In genomic region chr2:60382858-60383669, GRCm38 (mm10) we compare ENCODE assay signal across 7 mouse cellular contexts. TPM values are rescaled to one million over a fixed set of nuclear protein-coding genes. Genes with fewer than 3 reads are reported as not detected.
A peak's percentile ranks its signal among the peaks of the same experiment; 100 is the strongest.
DNase-seq lines count a peak whose midpoint lies in the region; ATAC-seq and TF ChIP-seq lines count a peak whose summit lies in the region.

Gene Ly75, minus strand, starts transcription at chr2:60383303.

- H3K27ac ChIP-seq in intestine, postnatal 0 days (ENCODE audit: low read depth, low read length) = 0 out of 2 replicates have a peak within 1 kb of the TSS, but pooled peaks have one; percentile 35
- no peak within 1 kb of the TSS for H3K27ac ChIP-seq in limb, embryonic 12.5 days
- H3K27ac ChIP-seq in midbrain, embryonic 15.5 days = no peak within 1 kb of the TSS
- peak within 1 kb of the TSS; percentile 61 for H3K27ac ChIP-seq in spleen, adult 2 months (ENCODE audit: insufficient read depth, low read length)

- H3K36me3 ChIP-seq in intestine, postnatal 0 days (ENCODE audit: control insufficient read depth, insufficient read depth) = no peaks in the 10 kb centered on the region
- no peaks in the 10 kb centered on the region for H3K36me3 ChIP-seq in limb, embryonic 12.5 days
- no peaks in the 10 kb centered on the region for H3K36me3 ChIP-seq in midbrain, embryonic 15.5 days (replicated peaks)
- no peaks in the 10 kb centered on the region for H3K36me3 ChIP-seq in spleen, adult 2 months (ENCODE audit: control insufficient read depth, insufficient read depth, low read length)

- 1% methylated on average over 46 of the region's 46 CpGs for WGBS in intestine, postnatal 0 days
- WGBS in limb, embryonic 12.5 days = 1% methylated on average over 46 of the region's 46 CpGs
- 2% methylated on average over 46 of the region's 46 CpGs for WGBS in midbrain, embryonic 15.5 days
- 1% methylated on average over 46 of the region's 46 CpGs for WGBS in spleen, adult 2 months

- H3K9ac ChIP-seq in intestine, postnatal 0 days (ENCODE audit: low read depth, low read length) = peak within 1 kb of the TSS; percentile 58
- H3K9ac ChIP-seq in limb, embryonic 12.5 days (replicated peaks) = peak within 1 kb of the TSS; percentile 64
- H3K9ac ChIP-seq in midbrain, embryonic 15.5 days = peak within 1 kb of the TSS; percentile 52

- H3K27me3 ChIP-seq in intestine, postnatal 0 days (replicated peaks; ENCODE audit: control insufficient read depth, insufficient read depth, low read length) = no peaks in the 10 kb centered on the region
- peaks cover 16% of the 10 kb centered on the region for H3K27me3 ChIP-seq in limb, embryonic 12.5 days
- peaks cover 10% of the 10 kb centered on the region; the same call in 1 of the 2 replicates for H3K27me3 ChIP-seq in midbrain, embryonic 15.5 days (replicated peaks)
- H3K27me3 ChIP-seq in spleen, adult 2 months (ENCODE audit: control insufficient read depth, insufficient read depth, low read length) = no peaks in the 10 kb centered on the region

- peak within 1 kb of the TSS; percentile 56 for H3K4me3 ChIP-seq in intestine, postnatal 0 days (ENCODE audit: low read depth, low read length)
- peak within 1 kb of the TSS; percentile 62 for H3K4me3 ChIP-seq in limb, embryonic 12.5 days (replicated peaks)
- peak within 1 kb of the TSS; percentile 63 for H3K4me3 ChIP-seq in midbrain, embryonic 15.5 days
- peak within 1 kb of the TSS; percentile 75 for H3K4me3 ChIP-seq in spleen, adult 2 months (ENCODE audit: extremely low read depth, insufficient read depth, insufficient read length)

- H3K4me2 ChIP-seq in intestine, postnatal 0 days (replicated peaks; ENCODE audit: low read depth) = peak within 1 kb of the TSS; percentile 98
- H3K4me2 ChIP-seq in limb, embryonic 12.5 days = peak within 1 kb of the TSS; percentile 74
- H3K4me2 ChIP-seq in midbrain, embryonic 15.5 days = peak within 1 kb of the TSS; percentile 97

- no peaks in the 10 kb centered on the region for H3K9me3 ChIP-seq in intestine, postnatal 0 days (ENCODE audit: control insufficient read depth)
- no peaks in the 10 kb centered on the region for H3K9me3 ChIP-seq in limb, embryonic 12.5 days
- H3K9me3 ChIP-seq in midbrain, embryonic 15.5 days = no peaks in the 10 kb centered on the region

- peaks cover 8% of the 10 kb centered on the region; the same call in 1 of the 2 replicates for H3K4me1 ChIP-seq in intestine, postnatal 0 days (replicated peaks; ENCODE audit: control insufficient read depth, insufficient read depth, low read length)
- H3K4me1 ChIP-seq in limb, embryonic 12.5 days (replicated peaks) = peaks cover 8% of the 10 kb centered on the region
- peaks cover 9% of the 10 kb centered on the region for H3K4me1 ChIP-seq in midbrain, embryonic 15.5 days
- no peaks in the 10 kb centered on the region for H3K4me1 ChIP-seq in spleen, adult 2 months (ENCODE audit: control insufficient read depth, insufficient read depth, insufficient read length)

- no peak for TF ChIP-seq CTCF in intestine, postnatal 0 days (IDR thresholded peaks at IDR 0.05; ENCODE audit: low read depth)
- TF ChIP-seq CTCF in spleen, adult 2 months (IDR thresholded peaks at IDR 0.05; ENCODE audit: extremely low read depth, insufficient read depth, insufficient read length, insufficient replicate concordance) = no peak

- no peak for TF ChIP-seq POLR2A in spleen, adult 2 months (IDR thresholded peaks at IDR 0.05; ENCODE audit: low read depth, low read length)

- DNase-seq in adrenal gland, adult 8-10 months = peak; percentile 79
- peak; percentile 84 for DNase-seq in embryo, embryonic 11.5 days (ENCODE audit: low read depth, low spot score)
- DNase-seq in spleen, adult 2 months (ENCODE audit: low read depth in 1 of 2, low spot score in 2 of 2) = peak; percentile 51 to 91

- ATAC-seq in granulocyte monocyte progenitor cell, adult 5-6 weeks (replicated peaks; ENCODE audit: poor library complexity, severe bottlenecking) = peak; percentile 97
- ATAC-seq in intestine, postnatal 0 days = peak; percentile 94
- peak; percentile 98 for ATAC-seq in limb, embryonic 12.5 days (ENCODE audit: insufficient number of reproducible peaks, insufficient read depth, low FRiP score, low TSS enrichment, low read depth)
- peak; percentile 97 for ATAC-seq in midbrain, embryonic 15.5 days (replicated peaks)

RNA-seq across cellular contexts. Expression of gene Ly75, which starts in this region (rescaled TPM):
- 1 to 10 TPM; 1.1 to 2.0 (median 1.5) TPM for total RNA-seq in adrenal gland, adult 8-10 months (2022)
- 1.1 and 1.8 TPM in 2 replicates for total RNA-seq in granulocyte monocyte progenitor cell, adult 5-6 weeks (2014; fragmentation: Nextera tagmentation)
- total RNA-seq in granulocyte monocyte progenitor cell, adult 5-6 weeks (2017) = 3.0 and 4.8 TPM in 2 replicates
- polyA plus RNA-seq in intestine, postnatal 0 days (2015; fragmentation: Nextera tagmentation; extraction: Ambion mirVana) = 2.2 and 2.9 TPM in 2 replicates
- polyA plus RNA-seq in limb, embryonic 12.5 days (2016; fragmentation: Nextera tagmentation; extraction: Ambion mirVana) = 4.9 and 5.1 TPM in 2 replicates
- polyA plus RNA-seq in midbrain, embryonic 15.5 days (2015; fragmentation: Nextera tagmentation; extraction: Ambion mirVana) = 0.97 and 1.1 TPM in 2 replicates
- 2.2 and 2.3 TPM in 2 replicates for polyA plus RNA-seq in spleen, adult 2 months (2012; rRNA removed)

Comparison
In these comparisons a context has a peak if more than half of its experiments do, and no peak if none do; other contexts are left out.
1. H3K27ac ChIP-seq: peak in intestine, postnatal 0 days (single experiment) and spleen, adult 2 months (single experiment); none in limb, embryonic 12.5 days (single experiment) and midbrain, embryonic 15.5 days (single experiment).
2. Peak in every context shown above with its lines, with median percentiles within 50 percentile points of each other: DNase-seq, ATAC-seq, H3K4me2 ChIP-seq, H3K4me3 ChIP-seq and H3K9ac ChIP-seq.